Mouse (Mus musculus) forebrain, postnatal 0 days (tissue): ENCODE results near the gene Hspa5. TPM values are rescaled to one million over a fixed set of nuclear protein-coding genes. Genes with fewer than 3 reads are reported as not detected.
"Not testable (repeated sequence)": the region's sequence is repeated elsewhere in the genome, so short reads cannot be mapped to it uniquely, and the experiment has no call there.

ENCODE experiments used
- ATAC-seq: fragments of 200-750 bp; cut with Nextera tagmentation; 2 replicates; pipeline ENCODE4 v1.8.0; 2017; ENCODE audit warnings: mild to moderate bottlenecking, moderate library complexity
- DNase-seq: peaks from one replicate; pipeline ENCODE4 v3.0.0-alpha.2; 2015
- H3K27ac ChIP-seq: fragments of 300-500 bp; sonication (generic); 2 replicates; pipeline ENCODE4 v1.5.1; 2014; ENCODE audit warnings: low read depth, mild to moderate bottlenecking, antibody characterized with exemption, low read length, moderate library complexity, mixed read lengths
- H3K27me3 ChIP-seq: fragments of 300-500 bp; sonication (generic); 2 replicates; pipeline ENCODE4 v1.6.1; 2014; ENCODE audit warnings: mild to moderate bottlenecking, low read length, mixed read lengths; ENCODE audit not compliant: insufficient read depth
- H3K36me3 ChIP-seq: fragments of 300-500 bp; sonication (generic); 2 replicates; pipeline ENCODE4 v1.6.1; 2014; ENCODE audit warnings: mild to moderate bottlenecking, moderate library complexity; ENCODE audit not compliant: insufficient read depth
- H3K4me1 ChIP-seq: fragments of 300-500 bp; sonication (generic); 2 replicates; pipeline ENCODE4 v1.6.1; 2014; ENCODE audit warnings: antibody characterized with exemption; ENCODE audit not compliant: insufficient read depth
- H3K4me2 ChIP-seq: fragments of 300-500 bp; sonication (generic); 2 replicates; pipeline ENCODE4 v1.6.1; 2014; ENCODE audit warnings: low read depth, mild to moderate bottlenecking, moderate library complexity
- H3K4me3 ChIP-seq: fragments of 300-500 bp; sonication (generic); 2 replicates; pipeline ENCODE4 v1.5.1; 2014; ENCODE audit warnings: low read depth, low read length, mixed read lengths
- H3K9ac ChIP-seq: fragments of 300-500 bp; sonication (generic); 2 replicates; pipeline ENCODE4 v1.6.1; 2014; ENCODE audit warnings: mild to moderate bottlenecking
- H3K9me3 ChIP-seq: fragments of 300-500 bp; sonication (generic); 2 replicates; pipeline ENCODE4 v1.6.1; 2016; ENCODE audit warnings: low read length
- CTCF ChIP-seq: sonication (generic); IDR thresholded peaks from 2 replicates; pipeline ENCODE4 v1.5.1; 2016; ENCODE audit warnings: antibody characterized with exemption, control low read depth, low read depth
- WGBS: fragments of 180-500 bp; shearing (Covaris S2); extraction: QIAGEN DNeasy Blood & Tissue Kit; methylation state at CpG from one replicate; pipeline ENCODE4 v1.1.7; 2014; 5-methylcytosine and 5-hydroxymethylcytosine counted together
- polyA plus RNA-seq: library from polyadenylated mRNA; unstranded; fragments of >200 nt; fragmentation: Nextera tagmentation; extraction: Ambion mirVana; gene quantifications from 2 replicates; pipeline ENCODE4 v1.2.1, GENCODE M21; 2015
- total RNA-seq: library from RNA; depleted of rRNA; stranded (reverse); fragments of >200 nt; gene quantifications from 2 replicates; pipeline ENCODE4 v1.2.3, GENCODE M21; 2014

Hspa5 gene
- total and polyA plus RNA-seq, 2 experiments from 2014 or later = 243 to 292 TPM

- ATAC-seq = no peak
- TF ChIP-seq CTCF = peak; percentile 76
- Histone ChIP-seq H3K36me3 (peaks cover 49% of the 10 kb centered on the region), H3K4me2 (no peak overlapping the region), H3K9me3 (no peaks in the 10 kb centered on the region), H3K27me3 (no peaks in the 10 kb centered on the region), H3K9ac (no peak overlapping the region), H3K4me3 (no peak overlapping the region), H3K4me1 (no peaks in the 10 kb centered on the region), H3K27ac (no peak overlapping the region)
- DNase-seq = peak; percentile 30
- WGBS = 72% methylated on average over 2 of the region's 2 CpGs
Observed at GRCm38 (mm10) chr2:34784085-34784484, 12.3 kb downstream of the Hspa5 start.

- no peaks in the 10 kb centered on the region for H3K9me3 ChIP-seq
- H3K4me2 ChIP-seq = no peak overlapping the region
- DNase-seq (no peak), ATAC-seq (no peak)
- H3K9ac ChIP-seq = no peak overlapping the region
- 97% methylated on average over 8 of the region's 8 CpGs for WGBS
- peaks cover 13% of the 10 kb centered on the region for H3K36me3 ChIP-seq
- no peak for TF ChIP-seq CTCF
- no peaks in the 10 kb centered on the region for H3K4me1 ChIP-seq
- no peaks in the 10 kb centered on the region for H3K27me3 ChIP-seq
- H3K27ac ChIP-seq = no peak overlapping the region
- H3K4me3 ChIP-seq = no peak overlapping the region
Observed at GRCm38 (mm10) chr2:34790282-34790681, 18.5 kb downstream of the Hspa5 start.

GRCm38 (mm10) chr2:34792543-34792942, 20.8 kb downstream of the Hspa5 start:
- ATAC-seq, H3K4me2 ChIP-seq, H3K27ac ChIP-seq, H3K4me1 ChIP-seq, H3K27me3 ChIP-seq, H3K4me3 ChIP-seq, DNase-seq, H3K9ac ChIP-seq, H3K9me3 ChIP-seq: not testable (repeated sequence)
- 96% methylated on average over 2 of the region's 2 CpGs for WGBS
- TF ChIP-seq CTCF = 0 out of 2 replicates have a peak, but pooled peaks have one; percentile 2
- peaks cover 14% of the 10 kb centered on the region for H3K36me3 ChIP-seq

- Histone ChIP-seq H3K9ac (no peak overlapping the region), H3K36me3 (peaks cover 12% of the 10 kb centered on the region; the same call in 1 of the 2 replicates), H3K4me3 (no peak overlapping the region), H3K4me2 (no peak overlapping the region), H3K4me1 (0 out of 2 replicates have a peak, but pooled peaks cover 4% of the 10 kb centered on the region), H3K27me3 (no peaks in the 10 kb centered on the region), H3K27ac (no peak overlapping the region), H3K9me3 (no peaks in the 10 kb centered on the region)
- 95% methylated on average over 2 of the region's 2 CpGs for WGBS
- DNase-seq = no peak
- ATAC-seq = no peak
- TF ChIP-seq CTCF = no peak
Observed at GRCm38 (mm10) chr2:34794511-34794910, 22.7 kb downstream of the Hspa5 start.

GRCm38 (mm10) chr2:34795426-34795825, 23.7 kb downstream of the Hspa5 start:
- ATAC-seq (no peak), DNase-seq (no peak)
- no peak overlapping the region for H3K4me2 ChIP-seq
- TF ChIP-seq CTCF = no peak
- H3K4me1 ChIP-seq = 0 out of 2 replicates have a peak, but pooled peaks cover 4% of the 10 kb centered on the region
- H3K4me3 ChIP-seq = no peak overlapping the region
- H3K9me3 ChIP-seq = no peaks in the 10 kb centered on the region
- peaks cover 12% of the 10 kb centered on the region; the same call in 1 of the 2 replicates for H3K36me3 ChIP-seq
- H3K27ac ChIP-seq = no peak overlapping the region
- no peak overlapping the region for H3K9ac ChIP-seq
- 92% methylated on average over 7 of the region's 7 CpGs for WGBS
- H3K27me3 ChIP-seq = no peaks in the 10 kb centered on the region

GRCm38 (mm10) chr2:34799357-34800256, 27.8 kb downstream of the Hspa5 start, which contains the start of gene Rabepk:
Gene Rabepk (minus strand): TSS chr2:34799912.
- Histone ChIP-seq H3K9ac (peak within 1 kb of the TSS; percentile 54), H3K36me3 (0 out of 2 replicates have a peak, but pooled peaks cover 16% of the 10 kb centered on the region), H3K27ac (no peak within 1 kb of the TSS), H3K4me1 (peaks cover 13% of the 10 kb centered on the region; the same call in 1 of the 2 replicates), H3K4me2 (peak within 1 kb of the TSS; percentile 93), H3K4me3 (peak within 1 kb of the TSS; percentile 48), H3K27me3 (no peaks in the 10 kb centered on the region), H3K9me3 (no peaks in the 10 kb centered on the region)
- WGBS = 5% methylated on average over 44 of the region's 44 CpGs
- DNase-seq = peak; percentile 77
- ATAC-seq = peak; percentile 38; the same call in 1 of the 2 replicates
- TF ChIP-seq CTCF = no peak

- peak overlapping the region; percentile 93; the same call in 1 of the 2 replicates for H3K4me2 ChIP-seq
- H3K9me3 ChIP-seq = no peaks in the 10 kb centered on the region
- peaks cover 13% of the 10 kb centered on the region; the same call in 1 of the 2 replicates for H3K4me1 ChIP-seq
- WGBS = 88% methylated on average over 7 of the region's 7 CpGs
- no peaks in the 10 kb centered on the region for H3K27me3 ChIP-seq
- no peak overlapping the region for H3K4me3 ChIP-seq
- H3K9ac ChIP-seq = no peak overlapping the region; the same call in 1 of the 2 replicates
- DNase-seq (no peak), ATAC-seq (no peak)
- H3K36me3 ChIP-seq = 0 out of 2 replicates have a peak, but pooled peaks cover 10% of the 10 kb centered on the region
- TF ChIP-seq CTCF = no peak
- no peak overlapping the region for H3K27ac ChIP-seq
Observed at GRCm38 (mm10) chr2:34800371-34800770, 28.6 kb downstream of the Hspa5 start.
